Mouse (Mus musculus) liver, embryonic 14.5 days (tissue): ENCODE data around the gene Fam168b.

ENCODE experiments used
- CTCF ChIP-seq: IDR thresholded peaks from 2 replicates; pipeline ENCODE4 v1.5.1; 2016; ENCODE audit warnings: antibody characterized with exemption, low read depth, control low read depth
- EP300 ChIP-seq: IDR thresholded peaks from 2 replicates; pipeline ENCODE4 v1.6.1; 2016; ENCODE audit warnings: antibody characterized with exemption, low read depth

- TF ChIP-seq EP300: no peak
- no peak for TF ChIP-seq CTCF
Measured at GRCm38 (mm10) chr1:34859761-34860160, 16.9 kb upstream of the Fam168b start.
